Mouse (Mus musculus) CH12.LX (cell line): ENCODE data around the gene Armcx5. TPM values are rescaled to one million over a fixed set of nuclear protein-coding genes. Genes with fewer than 3 reads are reported as not detected.

Experiments
- DNase-seq: peaks from one replicate; pipeline ENCODE4 v3.0.0-alpha.2; 2013; ENCODE audit errors: extremely low read depth
- H3K27ac ChIP-seq: 2 replicates; pipeline ENCODE4 v1.5.1; 2012; ENCODE audit warnings: low read depth, mild to moderate bottlenecking, control low read depth, moderate library complexity; ENCODE audit not compliant: insufficient read depth
- H3K27me3 ChIP-seq: replicated peaks from 2 replicates; pipeline ENCODE3; 2012; ENCODE audit warnings: inconsistent platforms
- H3K36me3 ChIP-seq, 2 experiments: replicated peaks in 1 of 2; 2 replicates each; pipeline versions ENCODE3 to v1.6.1; 2012; ENCODE audit warnings: inconsistent platforms in 1 of 2, low read length in 1 of 2, mild to moderate bottlenecking in 1 of 2, mixed read lengths in 1 of 2, moderate library complexity in 1 of 2; ENCODE audit not compliant: control insufficient read depth in 1 of 2, insufficient read depth in 1 of 2
- H3K4me1 ChIP-seq, 2 experiments: 2 replicates each; pipeline ENCODE4 v1.6.1; 2012; ENCODE audit warnings: inconsistent platforms in 1 of 2, moderate library complexity in 1 of 2; ENCODE audit not compliant: insufficient read depth in 2 of 2, control insufficient read depth in 1 of 2
- H3K4me2 ChIP-seq: 2 replicates; pipeline ENCODE4 v1.6.1; 2012; ENCODE audit warnings: low read depth, mild to moderate bottlenecking, control low read depth; ENCODE audit not compliant: poor library complexity, insufficient read depth, severe bottlenecking
- H3K4me3 ChIP-seq, 3 experiments: fragments of 150-350 bp in 1 of 3; sonication (generic) in 1 of 3; replicated peaks in 1 of 3; 2 replicates each; pipeline versions ENCODE3 to v1.5.1; 2011 to 2012; ENCODE audit warnings: low read depth in 2 of 3, low read length in 2 of 3, mild to moderate bottlenecking in 2 of 3, moderate library complexity in 2 of 3, control low read depth in 1 of 3, improper control_type of control experiment in 1 of 3, inconsistent platforms in 1 of 3, mixed read lengths in 1 of 3; ENCODE audit not compliant: poor library complexity in 1 of 3
- H3K79me2 ChIP-seq: replicated peaks from 2 replicates; pipeline ENCODE4 v1.6.1; 2012; ENCODE audit warnings: mild to moderate bottlenecking, moderate library complexity; ENCODE audit not compliant: control insufficient read depth, poor library complexity, insufficient read depth, severe bottlenecking; ENCODE audit errors: extremely low read depth
- H3K9ac ChIP-seq: 2 replicates; pipeline ENCODE4 v1.6.1; 2012; ENCODE audit warnings: low read depth, mild to moderate bottlenecking, control low read depth, moderate library complexity; ENCODE audit not compliant: insufficient read depth
- H3K9me3 ChIP-seq: replicated peaks from 2 replicates; pipeline ENCODE3; 2012; ENCODE audit warnings: low read length, inconsistent platforms, mixed read lengths
- CHD1 ChIP-seq: IDR thresholded peaks from 2 replicates; pipeline ENCODE4 v1.6.1; 2012; ENCODE audit warnings: low read depth, low read length, improper control_type of control experiment, inconsistent platforms
- CHD2 ChIP-seq: IDR thresholded peaks from 2 replicates; pipeline ENCODE4 v1.6.1; 2011; ENCODE audit warnings: low read length, improper control_type of control experiment
- CTCF ChIP-seq, 2 experiments: IDR thresholded peaks in 1 of 2; conservative IDR thresholded peaks in 1 of 2; 2 replicates each; pipeline ENCODE4 v1.5.1; 2011 to 2012; ENCODE audit warnings: low read depth in 2 of 2, low read length in 2 of 2, improper control_type of control experiment in 1 of 2, inconsistent platforms in 1 of 2, mild to moderate bottlenecking in 1 of 2, moderate library complexity in 1 of 2
- ELF1 ChIP-seq: IDR thresholded peaks from 2 replicates; pipeline ENCODE4 v1.6.1; 2014; ENCODE audit warnings: low read depth, mild to moderate bottlenecking, inconsistent platforms, low read length, improper control_type of control experiment
- EP300 ChIP-seq: IDR thresholded peaks from 2 replicates; pipeline ENCODE4 v1.6.1; 2011; ENCODE audit warnings: low read length, improper control_type of control experiment
- HCFC1 ChIP-seq: IDR thresholded peaks from 2 replicates; pipeline ENCODE4 v1.6.1; 2012; ENCODE audit warnings: low read depth, mild to moderate bottlenecking, inconsistent platforms, low read length, improper control_type of control experiment
- IRF4 ChIP-seq: IDR thresholded peaks from 2 replicates; pipeline ENCODE4 v1.6.1; 2014; ENCODE audit warnings: low read depth, mild to moderate bottlenecking, inconsistent platforms, low read length, improper control_type of control experiment
- JUND ChIP-seq: conservative IDR thresholded peaks from 2 replicates; pipeline ENCODE4 v1.6.1; 2011; ENCODE audit warnings: low read depth, low read length, improper control_type of control experiment
- KAT2A ChIP-seq: IDR thresholded peaks from 2 replicates; pipeline ENCODE4 v1.6.1; 2012; ENCODE audit warnings: low read length, improper control_type of control experiment, inconsistent platforms; ENCODE audit not compliant: insufficient replicate concordance
- MAFK ChIP-seq: IDR thresholded peaks from 2 replicates; pipeline ENCODE4 v1.6.1; 2011; ENCODE audit warnings: low read length, improper control_type of control experiment; ENCODE audit not compliant: insufficient replicate concordance
- MAX ChIP-seq: IDR thresholded peaks from 2 replicates; pipeline ENCODE4 v1.6.1; 2011; ENCODE audit warnings: low read length, improper control_type of control experiment
- MAZ ChIP-seq: IDR thresholded peaks from 2 replicates; pipeline ENCODE4 v1.6.1; 2012; ENCODE audit warnings: low read depth, mild to moderate bottlenecking, inconsistent platforms, low read length, improper control_type of control experiment, moderate library complexity
- MYC ChIP-seq: IDR thresholded peaks from 2 replicates; pipeline ENCODE4 v1.6.1; 2011; ENCODE audit warnings: low read depth, mild to moderate bottlenecking, improper control_type of control experiment, low read length
- NELFE ChIP-seq: IDR thresholded peaks from 2 replicates; pipeline ENCODE4 v1.6.1; 2011; ENCODE audit warnings: low read depth, low read length, improper control_type of control experiment
- NRF1 ChIP-seq: IDR thresholded peaks from 2 replicates; pipeline ENCODE4 v1.6.1; 2014; ENCODE audit warnings: low read depth, mild to moderate bottlenecking, inconsistent platforms, low read length, improper control_type of control experiment, moderate library complexity
- PAX5 ChIP-seq: IDR thresholded peaks from 2 replicates; pipeline ENCODE4 v1.6.1; 2012; ENCODE audit warnings: low read length, inconsistent platforms, mixed read lengths
- POLR2A ChIP-seq: IDR thresholded peaks from 2 replicates; pipeline ENCODE4 v1.6.1; 2011; ENCODE audit warnings: low read depth, mild to moderate bottlenecking, improper control_type of control experiment, low read length
- POLR2AphosphoS2 ChIP-seq: IDR thresholded peaks from 2 replicates; pipeline ENCODE4 v1.6.1; 2011; ENCODE audit warnings: low read depth, low read length, improper control_type of control experiment
- RAD21 ChIP-seq: IDR thresholded peaks from 2 replicates; pipeline ENCODE4 v1.6.1; 2011; ENCODE audit warnings: low read depth, mild to moderate bottlenecking, low read length, improper control_type of control experiment, moderate library complexity
- RCOR1 ChIP-seq: conservative IDR thresholded peaks from 2 replicates; pipeline ENCODE4 v1.6.1; 2012; ENCODE audit warnings: low read depth, mild to moderate bottlenecking, inconsistent platforms, low read length, improper control_type of control experiment
- SIN3A ChIP-seq: IDR thresholded peaks from 2 replicates; pipeline ENCODE4 v1.6.1; 2012; ENCODE audit warnings: low read length, improper control_type of control experiment, inconsistent platforms
- SMC3 ChIP-seq: IDR thresholded peaks from 2 replicates; pipeline ENCODE4 v1.6.1; 2011; ENCODE audit warnings: low read depth, low read length, improper control_type of control experiment
- TBP ChIP-seq: conservative IDR thresholded peaks from 2 replicates; pipeline ENCODE4 v1.6.1; 2011; ENCODE audit warnings: low read depth, low read length, improper control_type of control experiment
- TCF12 ChIP-seq: IDR thresholded peaks from 2 replicates; pipeline ENCODE4 v1.6.1; 2014; ENCODE audit warnings: low read depth, mild to moderate bottlenecking, inconsistent platforms, low read length, improper control_type of control experiment
- USF2 ChIP-seq: conservative IDR thresholded peaks from 2 replicates; pipeline ENCODE4 v1.6.1; 2011; ENCODE audit warnings: low read depth, low read length, improper control_type of control experiment
- ZMIZ1 ChIP-seq: IDR thresholded peaks from 2 replicates; pipeline ENCODE4 v1.6.1; 2012; ENCODE audit warnings: low read depth, mild to moderate bottlenecking, inconsistent platforms, low read length, improper control_type of control experiment
- dilution Hi-C: fragments of 300-500 bp; cut with MboI; formaldehyde crosslinking; loops from 2 replicates; pipeline ENCODE4 v1.14.3; 2020; ENCODE audit warnings: low sequenced_read_pairs; ENCODE audit not compliant: extremely low pct_unique_long_range_greater_than_20kb, extremely low pct_ligation_motif_present
- in situ Hi-C: fragments of 300-500 bp; cut with MboI; formaldehyde crosslinking; loops from 3 replicates; pipeline ENCODE4 v1.14.3; 2019; ENCODE audit warnings: low sequenced_read_pairs, low pct_ligation_motif_present, low pct_unique_long_range_greater_than_20kb, mixed read lengths
- polyA plus RNA-seq: library from polyadenylated mRNA; unstranded; fragments of >175 nt; gene quantifications from 2 replicates; pipeline ENCODE4 v1.2.1, GENCODE M21; 2012; ENCODE audit warnings: low read depth; ENCODE audit not compliant: insufficient read length
- total RNA-seq, 2 experiments: library from RNA; depleted of rRNA; stranded (reverse); fragments of 300-350 nt in 1 of 2; fragments of >200 nt in 1 of 2; gene quantifications; 2 replicates each; pipeline ENCODE4 v1.2.3; 2012 to 2014

Armcx5 gene
- total RNA-seq (2012; rRNA removed) (5.6 and 6.5 TPM in 2 replicates), total RNA-seq (2014; rRNA removed) (10.9 and 11.6 TPM in 2 replicates), polyA plus RNA-seq (7.5 and 8.3 TPM in 2 replicates)

GRCm38 (mm10) chrX:135742304-135743055 lies at the start of gene Armcx5, which contains the start of gene Gprasp1:
Gene Armcx5, plus strand, starts transcription at chrX:135742733.
Gene Gprasp1, plus strand, starts transcription at chrX:135742733.
- Histone ChIP-seq H3K36me3 (peaks cover 12 to 14% of the 10 kb centered on the region in 2 experiments), H3K9ac (peak within 1 kb of the TSS; percentile 95), H3K9me3 (no peaks in the 10 kb centered on the region), H3K4me3 (peak within 1 kb of the TSS; percentile 72 to 97 (median 86)), H3K4me2 (peak within 1 kb of the TSS; percentile 84), H3K27me3 (no peaks in the 10 kb centered on the region), H3K27ac (0 out of 2 replicates have a peak within 1 kb of the TSS, but pooled peaks have one; percentile 28), H3K79me2 (peaks cover 13% of the 10 kb centered on the region), H3K4me1 (peaks cover 0 to 5% of the 10 kb centered on the region in 2 experiments; a peak in 1 of 4 replicates)
- in situ Hi-C loops, result no loop called here
- TF ChIP-seq USF2, result no peak
- TF ChIP-seq MAX, result no peak
- TF ChIP-seq PAX5, result no peak
- TF ChIP-seq SIN3A, result peak; percentile 60
- peak; percentile 78 for TF ChIP-seq POLR2A
- no peak for TF ChIP-seq POLR2AphosphoS2
- peak; percentile 71 for TF ChIP-seq CHD2
- TF ChIP-seq IRF4, result 0 out of 2 replicates have a peak, but pooled peaks have one; percentile 26
- TF ChIP-seq HCFC1, result peak; percentile 80
- TF ChIP-seq NELFE, result peak; percentile 79
- peak; percentile 85; the same call in 1 of the 2 replicates for TF ChIP-seq TBP
- peak; percentile 79 for TF ChIP-seq ELF1
- TF ChIP-seq KAT2A, result peak; percentile 87
- no peak for TF ChIP-seq MAFK
- dilution Hi-C loops, result no loop called here
- peak; percentile 86 for DNase-seq

- Histone ChIP-seq H3K36me3 (peaks cover 0 to 4% of the 10 kb centered on the region in 2 experiments), H3K4me3 (peak within 1 kb of the TSS; percentile 41 to 67 (median 55)), H3K27me3 (no peaks in the 10 kb centered on the region), H3K27ac (no peak within 1 kb of the TSS), H3K4me2 (peak within 1 kb of the TSS; percentile 36; the same call in 1 of the 2 replicates), H3K9ac (peak within 1 kb of the TSS; percentile 63; the same call in 1 of the 2 replicates), H3K4me1 (no peaks in the 10 kb centered on the region), H3K9me3 (no peaks in the 10 kb centered on the region), H3K79me2 (no peaks in the 10 kb centered on the region)
- peak; percentile 68 for TF ChIP-seq SIN3A
- TF ChIP-seq HCFC1, result peak; percentile 65
- TF ChIP-seq MAZ, result 0 out of 2 replicates have a peak, but pooled peaks have one; percentile 24
- TF ChIP-seq ELF1, result peak; percentile 65; the same call in 1 of the 2 replicates
- no peak for TF ChIP-seq SMC3
- peak; percentile 62; the same call in 1 of the 2 replicates for TF ChIP-seq TCF12
- TF ChIP-seq KAT2A, result no peak
- TF ChIP-seq EP300, result no peak
- TF ChIP-seq NELFE, result peak; percentile 84
- TF ChIP-seq POLR2A, result peak; percentile 80
- peak; percentile 72; the same call in 1 of the 2 replicates for TF ChIP-seq MYC
- TF ChIP-seq POLR2AphosphoS2, result peak; percentile 56; the same call in 1 of the 2 replicates
- no peak for TF ChIP-seq RAD21
- no peak for TF ChIP-seq NRF1
- no peak for TF ChIP-seq RCOR1
- TF ChIP-seq ZMIZ1, result peak; percentile 50; the same call in 1 of the 2 replicates
- TF ChIP-seq IRF4, result peak; percentile 69
- TF ChIP-seq CTCF (conservative IDR thresholded peaks at IDR 0.05 in 1 of 2, IDR thresholded peaks at IDR 0.05 in 1 of 2; ENCODE audit: low read depth in 2 of 2, low read length in 2 of 2), result no peak
- TF ChIP-seq JUND, result peak; percentile 50; the same call in 1 of the 2 replicates
- TF ChIP-seq USF2, result no peak
- TF ChIP-seq CHD1, result peak; percentile 98
- TF ChIP-seq TBP, result peak; percentile 91
- peak; percentile 73 for TF ChIP-seq MAX
- dilution Hi-C loops (no loop called here), in situ Hi-C loops (no loop called here)
- peak; percentile 80 for DNase-seq
Observed at GRCm38 (mm10) chrX:135693633-135694032, 48.9 kb upstream of the Armcx5 start, which contains the start of gene Tcp11x2. Gene Tcp11x2, minus strand, starts transcription at chrX:135693790.
